Mouse (Mus musculus) bone marrow macrophage, adult 2 months (primary cell): ENCODE results near the gene Trim13. TPM values are rescaled to one million over a fixed set of nuclear protein-coding genes. Genes with fewer than 3 reads are reported as not detected.

Experiments used
- H3K27ac ChIP-seq: 2 replicates; pipeline ENCODE4 v1.5.1; 2012; ENCODE audit warnings: low read depth, low read length; ENCODE audit not compliant: insufficient read depth
- H3K4me1 ChIP-seq: 2 replicates; pipeline ENCODE4 v1.6.1; 2012; ENCODE audit warnings: low read length; ENCODE audit not compliant: control insufficient read depth, insufficient read depth
- H3K4me3 ChIP-seq: 2 replicates; pipeline ENCODE4 v1.5.1; 2012; ENCODE audit warnings: mild to moderate bottlenecking, low read length, moderate library complexity; ENCODE audit not compliant: insufficient read depth
- CTCF ChIP-seq: IDR thresholded peaks from 2 replicates; pipeline ENCODE4 v1.5.1; 2012; ENCODE audit warnings: low read depth, mild to moderate bottlenecking, low read length, moderate library complexity
- POLR2A ChIP-seq: IDR thresholded peaks from 2 replicates; pipeline ENCODE4 v1.6.1; 2012; ENCODE audit warnings: mild to moderate bottlenecking, low read depth, low read length, borderline replicate concordance
- polyA plus RNA-seq: library from polyadenylated mRNA; stranded (reverse); fragments of >200 nt; gene quantifications from 2 replicates; pipeline ENCODE4 v1.2.4, GENCODE M21; 2012; ENCODE audit not compliant: missing spikeins, insufficient read depth, insufficient read length

Gene Trim13
- polyA plus RNA-seq, 1 experiment: 6.9 TPM

DNA sequence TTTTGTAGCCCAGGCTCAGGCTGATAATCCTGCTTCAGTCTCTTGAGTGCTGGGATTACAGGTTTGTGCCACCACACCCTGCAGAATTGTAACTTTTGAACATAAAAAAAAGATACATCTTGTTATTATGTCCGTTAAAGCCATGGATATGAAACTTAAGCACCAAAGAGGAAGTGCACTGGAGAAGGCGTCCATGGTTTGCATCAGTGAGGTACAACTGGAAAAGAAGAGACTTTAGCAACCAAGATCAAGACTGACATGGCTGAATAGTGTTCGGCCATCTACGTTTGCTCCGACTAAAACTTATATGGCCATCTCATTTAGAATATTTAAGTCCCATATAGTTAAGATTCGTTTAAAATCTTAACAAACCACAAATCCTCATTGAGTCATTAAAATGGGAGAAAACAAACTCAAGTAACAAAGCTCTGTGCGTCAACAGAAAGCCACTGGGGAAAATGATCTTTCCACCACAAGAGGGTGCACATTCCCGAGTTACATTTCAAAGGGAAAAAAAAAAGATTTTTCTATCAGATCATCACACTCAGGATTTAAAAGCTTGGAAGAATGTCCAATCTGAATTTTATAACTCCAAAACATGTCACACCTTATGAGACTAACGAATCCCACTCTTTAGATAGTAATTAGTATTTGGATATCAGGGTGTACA lies 52.4 kb downstream of the Trim13 start:
- H3K27ac ChIP-seq: peak overlapping the region; percentile 67
- H3K4me3 ChIP-seq: no peak overlapping the region; the same call in 1 of the 2 replicates
- TF ChIP-seq POLR2A: no peak
- TF ChIP-seq CTCF: no peak
- H3K4me1 ChIP-seq: peaks cover 14% of the 10 kb centered on the region

Other genes starting within 250 kb of the Trim13 start
- 8.1 and 8.8 TPM in 2 replicates for gene Ebpl, start 237.8 kb upstream of the Trim13 start, polyA plus RNA-seq
- gene Kpna3, start 158.4 kb upstream of the Trim13 start, polyA plus RNA-seq: 35.1 and 35.8 TPM in 2 replicates
- gene Spryd7, start 41.4 kb upstream of the Trim13 start, polyA plus RNA-seq: 14.6 and 15.8 TPM in 2 replicates
- not detected in 2 replicates for gene Kcnrg, start 9.2 kb downstream of the Trim13 start, polyA plus RNA-seq